Mouse (Mus musculus): ENCODE data around the gene Iffo2.

DNA sequence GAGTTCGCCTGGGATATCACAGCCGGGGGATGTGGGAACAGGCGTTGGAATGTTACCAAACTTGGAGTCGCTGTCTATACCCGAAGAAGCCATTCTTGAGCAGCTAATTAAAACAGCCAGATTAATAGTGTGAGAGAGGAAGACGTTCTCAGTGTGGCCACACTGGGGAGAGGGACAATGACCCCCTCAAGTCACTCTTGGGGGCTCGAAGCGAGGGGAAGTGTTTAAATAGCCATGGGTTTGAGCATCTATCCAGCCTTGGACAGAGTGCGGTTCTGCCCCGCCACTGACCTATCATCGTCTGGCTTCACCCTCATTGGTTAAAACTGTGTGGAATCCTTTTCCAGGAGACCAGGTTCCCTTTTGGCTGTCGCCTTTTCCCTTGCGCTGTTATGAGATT is 68.0 kb downstream of the Iffo2 start:
- TF ChIP-seq CTCF (IDR thresholded peaks at IDR 0.05) = no peak
- no peak for TF ChIP-seq EP300 (IDR thresholded peaks at IDR 0.05)
